22 mouse cellular contexts compared by ENCODE assay signal in genomic region chr2:74461211-74461844, GRCm38 (mm10).
A peak's percentile ranks its signal among the peaks of the same experiment; 100 is the strongest.
DNase-seq lines count a peak whose midpoint lies in the region; ATAC-seq lines count a peak whose summit lies in the region.
"Had no signal": no experiment of that assay in that cellular context is flagged by ENCODE, and none has a peak within 500 bp of the region (broad histone marks: within the 10 kb centered on the region; RNA-seq: fewer than 3 reads in every experiment).

No protein-coding gene starts in this region.

- 69% methylated on average over 11 of the region's 11 CpGs for WGBS in midbrain, embryonic 11.5 days
- 58% methylated on average over 11 of the region's 11 CpGs for WGBS in midbrain, embryonic 10.5 days

- no peaks in the 10 kb centered on the region for H3K27me3 ChIP-seq in midbrain, embryonic 11.5 days (ENCODE audit: control insufficient read depth, insufficient read depth, low read length)
- H3K27me3 ChIP-seq in midbrain, embryonic 10.5 days (ENCODE audit: low read depth, poor library complexity, severe bottlenecking): no peaks in the 10 kb centered on the region
- H3K27me3 ChIP-seq: liver, embryonic 12.5 days; lung, embryonic 15.5 days; stomach, embryonic 15.5 days had no signal

- ATAC-seq in midbrain, embryonic 11.5 days (ENCODE audit: low FRiP score): no peak
- no peak for ATAC-seq in cerebellum, adult (ENCODE audit: insufficient number of reproducible peaks, low FRiP score, low TSS enrichment)
- ATAC-seq: CD4-positive, CD25-positive, alpha-beta regulatory T cell, adult 4 months; forebrain, embryonic 13.5 days; liver, embryonic 12.5 days had no signal

- no peaks in the 10 kb centered on the region for H3K36me3 ChIP-seq in midbrain, embryonic 11.5 days (ENCODE audit: control insufficient read depth, insufficient read depth, low read length)
- no peaks in the 10 kb centered on the region for H3K36me3 ChIP-seq in midbrain, embryonic 10.5 days
- H3K36me3 ChIP-seq: liver, embryonic 12.5 days; lung, embryonic 15.5 days; stomach, embryonic 15.5 days had no signal

- intact Hi-C loops in gastrocnemius, postnatal 14 days (cut with DNase I; ENCODE audit: low total_unique reads): no loop called here

- no peak overlapping the region for H3K9ac ChIP-seq in midbrain, embryonic 11.5 days (ENCODE audit: low read length)
- H3K9ac ChIP-seq: forebrain, embryonic 13.5 days; liver, embryonic 12.5 days; lung, embryonic 15.5 days; stomach, embryonic 15.5 days had no signal

- H3K4me3 ChIP-seq in midbrain, embryonic 11.5 days (ENCODE audit: low read depth, low read length): no peak overlapping the region
- H3K4me3 ChIP-seq in midbrain, embryonic 10.5 days: no peak overlapping the region
- H3K4me3 ChIP-seq: forebrain, embryonic 13.5 days; liver, embryonic 12.5 days; lung, embryonic 15.5 days; stomach, embryonic 15.5 days had no signal

- H3K4me2 ChIP-seq in midbrain, embryonic 11.5 days: no peak overlapping the region
- H3K4me2 ChIP-seq: forebrain, embryonic 13.5 days; liver, embryonic 12.5 days; lung, embryonic 15.5 days; stomach, embryonic 15.5 days had no signal

- H3K27ac ChIP-seq in midbrain, embryonic 11.5 days (ENCODE audit: low read depth, low read length): no peak overlapping the region
- H3K27ac ChIP-seq in midbrain, embryonic 10.5 days (replicated peaks): no peak overlapping the region
- H3K27ac ChIP-seq: forebrain, embryonic 13.5 days; liver, embryonic 12.5 days; lung, embryonic 15.5 days; macrophage; stomach, embryonic 15.5 days had no signal

- no peaks in the 10 kb centered on the region for H3K9me3 ChIP-seq in midbrain, embryonic 11.5 days (ENCODE audit: control insufficient read depth, low read length)
- H3K9me3 ChIP-seq in midbrain, embryonic 10.5 days (replicated peaks): no peaks in the 10 kb centered on the region
- H3K9me3 ChIP-seq: forebrain, embryonic 13.5 days; liver, embryonic 12.5 days; lung, embryonic 15.5 days; stomach, embryonic 15.5 days had no signal

- peak; percentile 61 for DNase-seq in embryo, embryonic 10 days (ENCODE audit: low spot score)
- DNase-seq in embryo, embryonic 9.5 days (ENCODE audit: extremely low spot score): no peak
- DNase-seq in midbrain, embryonic 11.5 days (ENCODE audit: low spot score, missing footprints): peak; percentile 54
- DNase-seq in midbrain, embryonic 10.5 days (ENCODE audit: low spot score): no peak
- peak; percentile 47 for DNase-seq in gastrocnemius, postnatal 14 days
- peak; percentile 36 for DNase-seq in mesoderm, embryonic 11.5 days (ENCODE audit: low read depth, low spot score)
- no peak for DNase-seq in adrenal gland, postnatal 10 days
- DNase-seq: adrenal gland, postnatal 25 days; cerebellum, adult 2 months; heart, postnatal 4 days; kidney, postnatal 10 days; midbrain, embryonic 14.5 days; right cerebral cortex, adult 18-20 months; spleen, adult 18-20 months; thymus, adult 2 months had no signal

- no peaks in the 10 kb centered on the region for H3K4me1 ChIP-seq in midbrain, embryonic 11.5 days (ENCODE audit: control insufficient read depth, insufficient read depth, low read length)
- H3K4me1 ChIP-seq in midbrain, embryonic 10.5 days: no peaks in the 10 kb centered on the region
- H3K4me1 ChIP-seq: forebrain, embryonic 13.5 days; liver, embryonic 12.5 days; lung, embryonic 15.5 days; stomach, embryonic 15.5 days had no signal

Comparison
In these comparisons a context has a peak if more than half of its experiments do, and no peak if none do; other contexts are left out.
1. DNase-seq: peak in embryo, embryonic 10 days (single experiment), midbrain, embryonic 11.5 days (single experiment), gastrocnemius, postnatal 14 days (single experiment) and mesoderm, embryonic 11.5 days (single experiment); none in embryo, embryonic 9.5 days (single experiment), midbrain, embryonic 10.5 days (single experiment) and adrenal gland, postnatal 10 days (single experiment).